Mouse (Mus musculus): ENCODE results near the gene 4930539E08Rik. TPM values are rescaled to one million over a fixed set of nuclear protein-coding genes. Genes with fewer than 3 reads are reported as not detected.

Gene 4930539E08Rik
- 10 to 100 TPM; 10.5 to 12.1 (median 10.8) TPM for total RNA-seq (2022)

DNA sequence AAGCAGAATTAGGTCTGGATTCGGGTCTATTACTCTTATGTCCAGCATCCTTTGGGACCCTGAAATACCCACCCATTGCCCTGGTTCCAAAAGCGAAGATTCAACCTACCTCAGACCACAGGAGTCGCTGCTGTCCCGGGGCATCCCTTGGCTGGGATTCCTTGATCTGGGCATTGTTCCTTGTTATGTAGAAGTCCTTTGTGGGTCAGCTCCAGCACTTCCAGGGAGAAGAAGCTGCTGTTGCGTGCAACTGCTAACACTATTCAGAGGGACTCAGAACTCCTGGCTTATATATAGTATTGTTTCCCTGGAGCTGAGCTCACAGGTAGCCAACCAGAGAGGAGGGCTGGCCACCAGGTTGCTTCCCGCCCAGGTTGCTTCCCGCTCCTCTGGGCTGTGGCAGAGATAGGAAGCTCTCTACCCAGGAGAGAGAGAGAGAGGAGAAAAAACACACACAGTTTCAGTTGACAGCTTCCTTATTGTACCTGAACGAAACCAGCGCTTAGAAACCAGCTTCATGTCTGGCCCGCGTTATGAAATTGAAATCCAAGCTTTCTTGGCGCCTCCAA lies at the start of gene 4930539E08Rik:
Gene 4930539E08Rik, minus strand, starts transcription at position 265 of the 569 bp plus-strand sequence.
- no peak for DNase-seq (ENCODE audit: low spot score in 2 of 2)

DNA sequence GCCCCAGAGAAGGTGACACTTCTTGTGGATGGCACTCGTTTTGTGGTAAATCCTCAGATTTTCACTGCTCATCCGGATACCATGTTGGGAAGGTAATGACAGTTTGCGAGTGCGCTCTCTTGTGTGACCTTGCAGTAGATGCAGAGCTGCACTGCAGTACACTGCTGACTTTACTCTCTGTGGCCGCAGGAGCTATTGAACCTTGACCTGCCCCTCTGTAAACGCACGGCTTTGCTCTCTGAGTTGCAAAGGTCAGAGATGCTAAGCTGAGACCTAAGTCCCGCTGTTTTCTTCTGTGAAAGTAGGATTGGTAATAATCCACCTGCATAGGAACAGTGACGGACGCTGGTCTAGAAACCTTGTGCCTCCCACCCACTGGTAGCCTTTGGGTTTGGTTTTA lies 46.5 kb upstream of the 4930539E08Rik start:
- DNase-seq (ENCODE audit: low spot score in 2 of 2): no peak

DNA sequence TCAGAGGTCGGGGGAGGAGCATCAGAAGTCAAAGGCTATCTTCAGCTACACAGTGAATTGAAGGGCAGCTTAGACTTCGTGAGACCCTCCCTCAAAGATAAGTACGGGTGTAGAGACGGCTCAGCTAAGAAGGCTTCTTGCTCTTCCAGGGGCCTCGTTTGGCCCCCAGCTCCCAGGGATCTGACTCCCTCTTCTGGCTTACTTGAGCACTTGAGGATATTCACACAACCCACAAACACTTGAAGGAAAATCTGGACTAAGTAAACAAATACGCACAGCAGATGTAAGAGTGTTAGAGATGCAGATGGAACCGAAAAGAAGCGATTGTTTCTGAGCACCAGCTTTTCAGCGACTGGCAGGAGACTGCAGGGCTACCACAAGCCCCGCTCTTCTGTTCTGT lies 45.5 kb upstream of the 4930539E08Rik start:
- no peak for DNase-seq (ENCODE audit: low spot score in 2 of 2)

DNA sequence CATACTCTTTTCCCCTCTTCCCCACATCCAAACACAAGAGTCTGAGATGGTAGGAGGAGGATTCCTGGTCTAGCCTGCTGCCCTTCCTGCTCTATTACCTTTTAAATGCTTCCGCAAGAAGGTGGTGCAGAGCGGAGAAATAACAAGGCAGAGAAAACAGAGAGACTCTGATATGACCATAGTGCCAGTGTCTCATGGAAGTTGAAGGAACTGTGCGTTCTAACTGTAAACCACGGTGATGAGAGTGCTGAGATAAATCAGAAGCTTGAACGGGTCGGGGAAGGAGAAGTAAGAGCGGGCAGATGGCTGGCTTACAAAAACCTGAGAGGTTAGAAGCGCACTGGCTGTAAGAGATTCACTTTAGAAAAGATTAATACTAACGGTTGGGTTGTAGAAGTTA lies 39.3 kb upstream of the 4930539E08Rik start:
- DNase-seq (ENCODE audit: low spot score in 2 of 2): no peak

DNA sequence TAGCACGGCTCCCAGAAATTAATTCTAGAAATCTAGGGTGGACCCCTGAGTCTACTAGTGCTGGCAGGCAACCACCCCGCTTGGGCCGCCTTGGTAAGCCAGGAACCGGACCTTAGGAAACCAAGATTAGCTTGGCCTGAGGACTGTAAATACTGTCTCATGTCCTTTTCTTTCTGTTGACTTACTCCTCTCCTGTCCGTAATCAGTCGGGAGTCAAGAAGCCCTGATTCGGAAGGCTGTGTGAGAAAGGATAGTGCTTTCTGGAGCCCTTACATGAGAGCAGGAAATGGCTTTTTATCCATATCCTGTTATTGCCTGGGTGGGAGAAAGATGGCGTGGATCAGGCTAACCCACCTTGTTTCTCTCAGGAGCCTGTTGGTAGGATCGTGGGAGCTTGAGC lies 38.1 kb upstream of the 4930539E08Rik start:
- DNase-seq (ENCODE audit: low spot score in 2 of 2): no peak

DNA sequence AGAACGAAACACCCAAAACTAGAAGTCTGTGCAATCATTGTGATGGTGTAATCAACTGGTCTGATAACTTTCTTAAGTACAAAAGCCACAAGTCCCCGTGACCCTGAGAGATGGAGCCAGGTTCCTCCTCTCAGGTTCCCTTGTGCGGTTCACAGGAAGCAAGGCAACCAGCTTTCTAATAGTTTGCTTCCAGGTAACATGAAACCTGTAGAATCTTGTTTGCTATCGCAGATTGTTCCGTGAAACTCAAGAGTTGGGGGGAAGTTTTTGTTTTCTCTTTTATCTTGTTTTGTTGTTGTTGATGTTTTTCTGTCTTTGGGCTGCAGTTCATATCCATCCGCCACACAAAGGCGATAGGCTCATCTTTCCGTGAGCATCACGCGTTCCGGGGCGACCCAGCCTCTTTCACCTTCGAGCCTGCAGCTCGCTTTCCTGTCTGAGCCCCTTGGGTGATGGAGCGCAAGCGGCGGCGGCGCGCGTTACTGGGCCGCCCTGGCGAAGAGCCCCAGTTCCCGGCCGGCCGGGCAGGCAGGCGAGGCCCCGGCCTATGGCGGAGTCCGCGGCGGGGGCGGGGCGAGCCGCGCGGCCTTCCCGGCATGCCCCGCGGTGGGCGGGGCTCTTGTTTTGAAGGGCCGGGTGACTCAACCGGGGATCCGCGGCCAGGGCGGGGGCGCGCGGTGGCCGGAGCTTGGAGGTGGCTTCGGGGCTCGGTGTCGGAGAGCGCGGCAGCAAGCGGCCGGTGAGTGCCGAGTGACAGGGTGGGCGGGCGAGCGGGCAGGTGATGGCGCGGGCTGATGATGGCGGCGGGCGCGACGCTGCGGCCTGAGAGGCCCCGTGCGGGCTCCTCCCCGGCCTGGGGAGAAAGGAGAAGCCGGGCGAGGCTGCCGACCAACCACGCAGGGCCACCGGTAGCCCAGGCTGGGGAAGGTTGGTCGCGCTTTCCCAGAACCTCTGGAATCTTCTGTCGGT lies 37.0 kb upstream of the 4930539E08Rik start, which contains the start of gene Kctd20:
Gene Kctd20, plus strand, starts transcription at position 120 of the 969 bp plus-strand sequence.
- peak; percentile 82 to 88 for DNase-seq (ENCODE audit: low spot score in 2 of 2)

DNA sequence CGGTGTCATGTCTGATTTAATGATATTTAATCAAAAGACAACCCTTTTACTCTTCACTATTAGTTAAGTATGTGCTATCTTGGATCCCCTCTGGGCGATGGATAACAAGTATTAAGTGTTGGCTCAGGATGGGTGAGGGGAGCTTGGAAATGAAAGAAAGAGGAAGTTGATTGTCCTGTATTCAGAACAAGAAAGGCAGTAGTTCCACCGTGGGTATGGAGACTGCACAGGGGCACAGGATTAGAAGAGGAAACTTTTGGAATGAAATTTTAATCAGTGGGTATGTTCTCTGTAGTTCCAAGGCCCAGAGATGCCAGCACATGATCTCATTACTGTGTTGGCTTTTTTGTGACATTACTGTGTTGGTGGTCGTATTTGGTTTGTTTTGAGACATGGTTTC lies 35.6 kb upstream of the 4930539E08Rik start:
- DNase-seq (ENCODE audit: low spot score in 2 of 2): no peak

DNA sequence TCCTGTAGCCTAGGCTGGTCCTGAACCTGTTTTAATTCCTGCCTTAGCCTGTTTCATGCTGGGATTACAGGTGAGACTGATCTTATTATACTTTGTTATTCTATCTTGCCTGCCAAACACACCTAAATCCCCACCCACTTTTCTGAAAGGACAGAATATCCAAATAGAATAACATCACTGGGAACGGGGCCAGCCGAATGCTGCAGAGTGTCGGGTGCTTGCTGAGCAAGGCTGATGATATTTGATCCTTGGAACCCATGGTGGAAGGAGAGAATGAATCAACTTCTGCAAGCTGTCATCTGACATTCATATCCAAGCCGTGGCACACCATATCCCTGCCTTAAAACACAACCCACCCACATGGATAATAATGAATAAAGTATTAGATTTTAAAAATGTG lies 33.5 kb upstream of the 4930539E08Rik start:
- no peak for DNase-seq (ENCODE audit: low spot score in 2 of 2)

DNA sequence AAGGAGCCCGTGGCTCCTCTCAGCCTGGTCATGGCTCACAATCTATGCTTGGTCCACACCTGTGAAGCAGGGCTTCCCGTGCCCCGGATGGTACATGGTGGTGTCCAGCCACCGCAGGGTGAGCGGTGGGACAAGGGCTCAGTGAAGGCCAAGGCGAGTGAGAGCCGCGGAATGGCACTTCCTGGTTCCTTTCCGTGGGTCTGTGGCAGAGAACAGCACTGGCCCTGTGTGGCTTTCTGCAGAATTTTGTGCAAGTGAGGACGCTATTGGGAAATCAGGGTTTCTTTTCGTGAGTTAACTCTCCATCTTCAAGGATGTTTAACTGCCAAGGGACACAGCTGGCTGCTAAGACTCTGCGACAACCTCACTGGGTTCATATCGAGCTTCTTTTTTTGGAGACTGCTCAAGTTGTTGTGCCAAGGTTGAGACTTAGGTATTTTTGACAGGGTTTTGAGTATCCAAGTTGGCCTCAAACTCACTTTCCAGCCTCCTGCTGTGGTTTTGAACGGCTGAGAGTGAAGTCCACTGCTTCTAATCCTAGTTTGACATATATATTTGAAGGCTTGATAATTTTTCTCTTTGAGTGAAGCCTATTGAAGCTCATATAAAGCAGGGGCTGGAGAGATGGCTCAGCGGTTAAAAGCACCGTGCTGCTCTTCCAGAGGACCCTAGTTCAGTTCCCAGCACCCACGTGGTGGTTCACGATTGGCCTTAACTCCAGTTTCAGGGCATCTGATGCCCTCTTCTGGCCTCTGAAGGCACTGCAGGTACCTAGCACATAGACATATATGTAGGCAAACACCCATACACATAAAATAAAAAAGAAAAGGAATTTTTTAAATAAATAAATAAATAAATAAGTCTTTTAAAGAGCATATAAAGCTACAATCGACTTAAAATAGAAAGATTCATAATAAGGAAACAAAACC lies 32.2 kb upstream of the 4930539E08Rik start:
- DNase-seq (ENCODE audit: low spot score in 2 of 2): no peak

DNA sequence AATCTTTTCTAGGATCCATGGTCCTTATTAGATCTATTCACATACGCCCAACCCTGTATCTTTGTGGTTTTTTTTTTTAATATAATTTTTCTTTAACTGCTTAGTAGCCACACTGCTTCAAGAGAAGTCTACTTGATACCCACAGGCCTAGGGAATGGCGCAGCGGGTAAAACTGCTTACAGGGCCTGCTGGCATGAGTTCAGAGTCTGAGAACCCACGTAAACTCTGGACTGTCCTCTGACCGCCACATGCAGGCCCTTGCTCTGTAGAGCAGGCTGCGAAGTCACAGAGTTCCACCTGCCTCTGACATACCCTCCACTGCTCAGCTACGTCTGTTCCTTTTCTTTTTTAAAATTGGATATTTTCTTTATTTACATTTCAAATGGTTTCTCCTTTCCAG lies 29.4 kb upstream of the 4930539E08Rik start:
- no peak for DNase-seq (ENCODE audit: low spot score in 2 of 2)

DNA sequence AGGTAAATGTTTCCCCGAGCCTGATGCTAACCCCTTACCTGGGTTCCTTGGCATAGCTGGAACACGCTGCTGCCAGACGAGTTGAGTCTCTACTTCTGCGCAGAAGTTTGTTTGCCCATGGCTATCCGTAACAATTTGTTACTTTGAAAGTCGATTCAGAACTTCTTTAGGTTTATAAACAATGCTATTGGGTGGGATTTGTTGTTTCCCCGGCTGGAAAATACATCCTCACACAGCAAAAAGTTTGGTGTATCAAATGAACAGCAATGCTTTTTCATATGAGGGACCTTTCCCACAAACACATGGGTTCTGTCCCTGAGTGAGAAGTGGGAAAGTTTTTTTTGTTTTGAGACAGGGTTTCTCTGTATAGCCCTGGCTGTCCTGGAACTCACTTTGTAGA lies 28.6 kb upstream of the 4930539E08Rik start, which contains the start of gene Pxt1:
Gene Pxt1, minus strand, starts transcription at position 101 of the 400 bp plus-strand sequence.
- DNase-seq (ENCODE audit: low spot score in 2 of 2): no peak

DNA sequence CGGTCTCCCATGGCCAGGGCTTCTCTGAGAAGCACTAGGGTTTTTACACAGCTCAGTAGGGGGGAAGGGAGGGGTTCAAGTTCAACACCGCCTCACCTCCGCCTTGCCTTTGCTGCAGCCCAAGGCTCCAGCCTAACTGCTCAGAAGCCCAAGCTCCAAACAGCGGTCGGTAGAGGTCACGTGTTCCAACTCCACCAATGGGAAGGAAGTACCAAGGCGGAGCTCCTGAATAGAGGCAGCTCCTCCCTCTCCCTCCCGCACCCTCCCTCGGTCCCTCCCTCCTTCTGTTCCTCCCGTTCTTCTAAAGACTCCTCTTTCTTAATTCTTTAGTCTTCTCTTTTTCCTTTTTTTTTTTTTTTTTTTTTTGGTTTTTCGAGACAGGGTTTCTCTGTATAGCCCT lies 27.0 kb upstream of the 4930539E08Rik start:
- no peak for DNase-seq (ENCODE audit: low spot score in 2 of 2)

DNA sequence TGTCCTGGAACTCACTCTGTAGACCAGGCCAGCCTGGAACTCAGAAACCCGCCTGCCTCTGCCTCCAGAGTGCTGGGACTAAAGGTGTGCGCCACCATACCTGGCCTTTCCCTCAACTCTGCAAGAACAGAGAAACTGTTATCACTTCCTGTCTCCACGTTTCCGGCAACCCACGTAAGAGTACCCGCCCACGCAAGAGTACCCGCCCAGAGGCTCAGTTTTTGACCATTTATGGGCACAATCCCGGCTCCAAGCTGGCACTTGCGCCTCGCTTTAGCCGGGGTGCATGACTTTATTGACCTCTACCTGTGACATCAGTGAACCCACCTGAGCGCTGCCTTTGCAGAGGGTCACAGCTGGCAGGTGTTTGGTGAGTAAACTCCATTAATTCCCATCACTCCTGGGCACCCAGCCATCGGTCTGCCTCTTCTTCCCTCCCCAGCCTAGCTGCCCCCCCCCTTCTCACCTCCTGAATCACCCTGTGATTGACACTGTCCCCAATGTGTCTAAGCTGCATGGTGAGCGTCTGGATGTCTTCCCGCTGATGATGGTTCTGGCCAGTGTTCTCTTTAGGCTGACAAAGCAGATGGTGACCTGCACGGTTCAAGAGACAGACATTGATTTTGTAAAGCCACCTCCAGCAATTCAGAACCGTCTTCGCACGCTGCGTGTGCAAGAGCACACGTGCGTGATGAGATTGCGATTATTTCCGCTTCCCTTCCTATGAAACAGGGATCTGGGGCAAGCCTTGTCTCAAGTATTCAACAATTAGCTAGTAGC lies 25.8 kb upstream of the 4930539E08Rik start:
- DNase-seq (ENCODE audit: low spot score in 2 of 2): no peak

DNA sequence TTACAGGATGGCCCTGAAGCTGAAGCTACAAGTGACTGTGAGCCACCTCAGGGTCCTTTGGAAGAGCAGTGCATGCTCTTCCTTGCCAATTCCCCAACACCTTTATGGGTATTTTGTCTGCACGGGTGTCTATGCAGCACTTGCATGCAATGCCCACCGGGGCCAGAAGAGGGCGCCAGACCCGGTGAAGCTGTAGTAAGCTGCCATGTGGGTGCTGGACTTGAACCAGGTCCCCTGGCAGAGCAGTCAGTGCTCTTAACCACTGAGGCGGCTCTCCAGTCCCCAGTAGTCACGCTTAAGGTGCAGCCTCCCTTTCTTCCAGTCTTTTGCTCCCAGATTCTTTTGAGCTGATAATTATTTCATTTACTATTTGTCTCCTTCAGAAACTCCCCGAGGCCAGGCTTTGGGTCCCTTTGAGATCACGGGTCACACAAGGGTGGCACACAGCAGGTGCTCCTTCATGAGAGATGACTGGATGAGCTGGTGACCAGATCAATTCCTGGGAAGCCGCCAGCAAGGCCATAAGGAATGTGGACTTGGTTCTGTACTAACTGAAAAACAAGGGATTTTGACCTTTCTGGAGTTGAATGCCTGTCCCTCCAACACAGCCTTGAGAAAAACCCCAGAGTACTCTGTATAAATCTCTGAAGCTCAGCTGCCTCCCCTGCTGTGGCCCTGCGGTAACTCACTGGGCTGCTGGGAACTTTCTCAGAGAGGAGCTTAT lies 21.7 kb upstream of the 4930539E08Rik start:
- no peak for DNase-seq (ENCODE audit: low spot score in 2 of 2)

DNA sequence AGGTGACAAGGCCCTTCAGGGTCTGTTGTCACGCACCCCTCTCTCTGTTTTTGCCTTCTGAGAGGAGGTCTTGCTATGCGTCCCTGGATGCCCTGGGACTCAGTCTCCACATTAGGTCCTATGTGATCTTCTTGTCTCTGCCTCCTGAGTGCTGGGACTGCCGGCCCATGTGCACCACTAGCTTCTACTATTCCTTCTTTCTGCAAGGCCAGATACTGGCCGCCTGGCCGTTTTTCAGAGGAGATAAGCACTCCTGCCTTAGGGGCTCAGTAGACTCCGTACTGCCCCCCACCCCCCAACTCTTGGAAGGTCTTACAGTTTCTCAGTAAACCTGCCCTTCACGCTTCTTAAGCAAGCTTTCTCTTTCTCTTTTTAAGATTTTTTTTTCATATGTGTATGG lies 21.0 kb upstream of the 4930539E08Rik start:
- no peak for DNase-seq (ENCODE audit: low spot score in 2 of 2)

DNA sequence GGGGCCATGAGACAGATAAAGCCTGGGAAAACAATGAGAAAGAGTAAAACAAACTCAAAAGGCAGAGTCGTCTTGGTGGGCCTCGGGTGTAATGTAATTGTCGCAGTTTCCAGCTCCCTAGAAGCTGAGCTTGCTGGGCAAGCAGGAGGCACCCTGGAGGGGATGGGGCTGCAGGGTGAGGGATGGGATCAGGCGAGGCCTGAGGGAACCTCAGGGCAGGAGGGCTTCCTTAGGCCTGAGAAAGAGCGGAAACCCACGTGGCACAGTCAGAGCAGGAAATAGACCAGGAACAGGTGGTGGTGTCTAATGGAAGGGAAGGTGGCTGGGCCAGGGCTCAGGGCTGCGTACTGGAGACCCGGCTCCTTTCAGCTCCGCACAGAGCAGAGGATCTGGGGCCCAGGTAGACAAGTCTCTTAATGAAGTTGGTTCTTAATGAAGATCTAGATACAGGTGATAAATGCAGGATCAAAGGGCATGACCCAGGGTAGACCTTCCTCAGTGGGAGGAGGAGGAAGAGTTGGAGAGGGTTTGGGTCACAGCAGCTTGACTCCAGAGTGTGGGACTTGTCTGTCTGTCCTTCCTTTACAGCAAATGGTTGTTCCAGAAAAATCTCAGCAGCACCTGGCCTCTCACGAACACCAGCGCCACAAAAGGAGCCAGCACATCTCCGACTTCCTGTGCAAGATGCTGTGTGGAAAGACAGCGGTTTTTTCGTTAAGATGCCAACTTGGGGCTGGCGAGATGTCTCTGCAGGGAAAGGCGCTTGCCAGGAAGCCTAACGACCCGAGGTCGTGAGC lies 19.2 kb upstream of the 4930539E08Rik start:
- no peak for DNase-seq (ENCODE audit: low spot score in 2 of 2)

DNA sequence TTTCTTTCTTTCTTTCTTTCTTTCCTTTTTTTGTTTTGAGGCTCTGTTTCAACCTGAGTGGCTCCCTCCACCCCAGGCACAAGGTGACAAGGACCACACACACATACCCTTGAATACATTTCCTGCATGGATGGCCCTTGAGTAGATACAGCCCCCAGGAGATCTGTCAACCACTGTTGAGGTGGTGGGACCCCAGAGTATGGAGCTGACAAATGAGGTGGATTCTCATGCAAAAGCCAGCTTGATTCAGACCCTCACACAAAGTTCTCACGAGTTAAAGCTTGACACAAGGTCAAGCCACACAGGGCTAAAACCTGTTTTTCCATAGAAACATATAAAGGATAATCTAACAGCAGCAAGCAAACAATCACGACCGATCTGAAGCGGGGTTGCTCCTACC lies 17.1 kb upstream of the 4930539E08Rik start:
- DNase-seq (ENCODE audit: low spot score in 2 of 2): no peak

DNA sequence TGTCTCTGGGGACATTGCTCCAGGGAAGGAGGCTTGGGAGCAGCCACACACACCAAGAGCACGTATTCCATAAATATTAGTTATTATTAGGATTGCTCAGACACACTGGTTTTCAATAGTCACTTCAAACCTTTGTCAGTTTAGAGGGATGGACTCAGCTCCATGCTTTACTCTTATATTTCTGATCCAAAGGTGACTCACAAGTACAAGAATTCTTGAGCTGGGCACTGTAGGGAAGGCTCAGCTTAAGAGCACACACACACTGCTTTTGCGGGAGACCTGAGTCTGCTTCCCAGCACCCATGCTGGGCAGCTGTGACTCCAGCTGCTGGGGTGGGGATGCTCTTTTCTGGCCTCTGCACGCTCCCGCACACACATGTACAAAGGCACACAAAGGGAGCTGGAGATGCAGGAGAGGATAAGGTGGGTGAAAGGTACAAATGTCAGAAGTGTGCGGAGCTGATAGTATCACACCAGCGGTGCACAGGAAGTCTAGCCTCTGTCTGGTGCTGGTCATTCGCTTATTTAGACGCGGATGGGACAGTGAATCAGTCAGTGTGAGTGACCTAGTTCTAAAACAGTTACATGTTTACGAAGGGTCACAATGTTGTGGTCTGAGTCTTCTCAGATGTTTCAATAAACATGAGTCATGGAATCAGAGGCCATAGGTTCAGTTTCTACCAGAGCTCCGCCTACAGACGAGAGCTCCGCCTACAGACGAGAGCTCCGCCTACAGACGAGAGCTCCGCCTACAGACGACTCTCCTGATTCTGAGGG lies 16.5 kb upstream of the 4930539E08Rik start:
- no peak for DNase-seq (ENCODE audit: low spot score in 2 of 2)
